Mouse (Mus musculus) cerebellum, adult 2 months (tissue): ENCODE results near the gene Pacrg.

Experiments
- CTCF ChIP-seq: fragments of 200-500 bp; IDR thresholded peaks from 2 replicates; pipeline ENCODE4 v1.5.1; 2011; ENCODE audit warnings: low read depth, mild to moderate bottlenecking, control low read depth, low read length, moderate library complexity, borderline replicate concordance; ENCODE audit not compliant: insufficient read depth
- POLR2A ChIP-seq: fragments of 200-500 bp; IDR thresholded peaks from 2 replicates; pipeline ENCODE4 v1.6.1; 2011; ENCODE audit warnings: low read length, control low read depth, borderline replicate concordance; ENCODE audit not compliant: insufficient read depth

GRCm38 (mm10) chr17:10588922-10589400 lies 251.2 kb downstream of the Pacrg start:
- TF ChIP-seq POLR2A = no peak
- TF ChIP-seq CTCF = no peak
